Mouse (Mus musculus) brain, embryonic 18.5 days (tissue): ENCODE results near the gene Hoxc11.

ENCODE experiments used
- DNase-seq: peaks from one replicate; pipeline ENCODE4 v3.0.0-alpha.2; 2012; ENCODE audit warnings: low read depth, low spot score

Gene Hoxc11

GRCm38 (mm10) chr15:103005308-103005707 is 51.1 kb downstream of the Hoxc11 start:
- no peak for DNase-seq

- no peak for DNase-seq
These were observed 51.6 kb downstream of the Hoxc11 start for GRCm38 (mm10) chr15:103005797-103006196.

- no peak for DNase-seq
These were observed 52.1 kb downstream of the Hoxc11 start for GRCm38 (mm10) chr15:103006326-103006725.
